In genomic region chrX:135974424-135975225, GRCm38 (mm10) we compare ENCODE assay signal across 12 mouse cellular contexts. TPM values are rescaled to one million over a fixed set of nuclear protein-coding genes. Genes with fewer than 3 reads are reported as not detected.
DNase-seq lines count a peak whose midpoint lies in the region; ATAC-seq and TF ChIP-seq lines count a peak whose summit lies in the region.
"Had no signal": no experiment of that assay in that cellular context is flagged by ENCODE, and none has a peak within 500 bp of the region (broad histone marks: within the 10 kb centered on the region; RNA-seq: fewer than 3 reads in every experiment).

No protein-coding gene starts in this region.

- intact Hi-C loops in left cerebral cortex, adult 2 months (cut with DNase I) = no loop called here

- no peak for TF ChIP-seq EP300 in stomach, postnatal 0 days (optimal IDR thresholded peaks at IDR 0.05)

- no peaks in the 10 kb centered on the region for H3K27me3 ChIP-seq in embryonic facial prominence, embryonic 14.5 days (replicated peaks; ENCODE audit: control insufficient read depth, insufficient read depth, low read length)
- H3K27me3 ChIP-seq in embryonic facial prominence, embryonic 10.5 days (replicated peaks; ENCODE audit: low read depth, poor library complexity, severe bottlenecking) = no peaks in the 10 kb centered on the region
- no peaks in the 10 kb centered on the region for H3K27me3 ChIP-seq in hindbrain, postnatal 0 days (ENCODE audit: insufficient read depth, low read length)
- H3K27me3 ChIP-seq in stomach, postnatal 0 days (ENCODE audit: control insufficient read depth, insufficient read depth, low read length) = no peaks in the 10 kb centered on the region
- H3K27me3 ChIP-seq: embryonic facial prominence, embryonic 13.5 days; heart, embryonic 15.5 days had no signal

- H3K4me2 ChIP-seq in embryonic facial prominence, embryonic 14.5 days (ENCODE audit: low read depth, low read length) = peak overlapping the region; percentile 12; the same call in 1 of the 2 replicates
- peak overlapping the region; percentile 45 for H3K4me2 ChIP-seq in hindbrain, postnatal 0 days (ENCODE audit: low read depth, low read length)
- 0 out of 2 replicates have a peak overlapping the region, but pooled peaks have one; percentile 27 for H3K4me2 ChIP-seq in stomach, postnatal 0 days (replicated peaks; ENCODE audit: low read depth)
- H3K4me2 ChIP-seq: embryonic facial prominence, embryonic 13.5 days; heart, embryonic 15.5 days; liver, embryonic 11.5 days had no signal

- ATAC-seq in embryonic facial prominence, embryonic 14.5 days (ENCODE audit: low read depth) = no peak
- ATAC-seq in hindbrain, postnatal 0 days = peak; percentile 91
- no peak for ATAC-seq in stomach, postnatal 0 days (ENCODE audit: low FRiP score, low TSS enrichment)

- 0 out of 2 replicates have a peak, but pooled peaks cover 6% of the 10 kb centered on the region for H3K36me3 ChIP-seq in embryonic facial prominence, embryonic 14.5 days (ENCODE audit: control insufficient read depth, insufficient read depth, low read length)
- peaks cover 5% of the 10 kb centered on the region; the same call in 1 of the 2 replicates for H3K36me3 ChIP-seq in embryonic facial prominence, embryonic 10.5 days (replicated peaks)
- no peaks in the 10 kb centered on the region for H3K36me3 ChIP-seq in hindbrain, postnatal 0 days (ENCODE audit: insufficient read depth, low read length)
- H3K36me3 ChIP-seq in stomach, postnatal 0 days (ENCODE audit: control insufficient read depth, insufficient read depth, low read length) = no peaks in the 10 kb centered on the region
- H3K36me3 ChIP-seq: embryonic facial prominence, embryonic 13.5 days; heart, embryonic 15.5 days had no signal

- H3K9ac ChIP-seq in embryonic facial prominence, embryonic 14.5 days (ENCODE audit: low read depth, low read length) = no peak overlapping the region
- H3K9ac ChIP-seq in hindbrain, postnatal 0 days (replicated peaks; ENCODE audit: low read length) = peak overlapping the region; percentile 28
- H3K9ac ChIP-seq in stomach, postnatal 0 days (ENCODE audit: low read length) = no peak overlapping the region
- H3K9ac ChIP-seq: embryonic facial prominence, embryonic 13.5 days; heart, embryonic 15.5 days had no signal

- no peak for TF ChIP-seq CTCF in left cerebral cortex, adult 2 months (IDR thresholded peaks at IDR 0.05)
- TF ChIP-seq CTCF in hindbrain, postnatal 0 days (IDR thresholded peaks at IDR 0.05; ENCODE audit: low read depth) = no peak
- TF ChIP-seq CTCF in stomach, postnatal 0 days (IDR thresholded peaks at IDR 0.05; ENCODE audit: low read depth) = no peak

- H3K27ac ChIP-seq in embryonic facial prominence, embryonic 14.5 days (replicated peaks; ENCODE audit: low read depth, low read length) = no peak overlapping the region
- H3K27ac ChIP-seq in embryonic facial prominence, embryonic 10.5 days (replicated peaks) = no peak overlapping the region
- H3K27ac ChIP-seq in left cerebral cortex, adult 2 months = peak overlapping the region; percentile 13
- peak overlapping the region; percentile 41; the same call in 1 of the 2 replicates for H3K27ac ChIP-seq in hindbrain, postnatal 0 days
- no peak overlapping the region for H3K27ac ChIP-seq in stomach, postnatal 0 days (replicated peaks)
- H3K27ac ChIP-seq: embryonic facial prominence, embryonic 13.5 days; heart, embryonic 15.5 days had no signal

- no peaks in the 10 kb centered on the region for H3K4me1 ChIP-seq in embryonic facial prominence, embryonic 14.5 days (ENCODE audit: control insufficient read depth, insufficient read depth, low read length)
- no peaks in the 10 kb centered on the region for H3K4me1 ChIP-seq in embryonic facial prominence, embryonic 10.5 days
- H3K4me1 ChIP-seq in hindbrain, postnatal 0 days (ENCODE audit: insufficient read depth, low read length) = no peaks in the 10 kb centered on the region
- H3K4me1 ChIP-seq in stomach, postnatal 0 days (replicated peaks; ENCODE audit: control insufficient read depth, insufficient read depth) = no peaks in the 10 kb centered on the region
- H3K4me1 ChIP-seq: embryonic facial prominence, embryonic 13.5 days; heart, embryonic 15.5 days; megakaryocyte, embryonic 14.5 days had no signal

- no peak for DNase-seq in embryonic facial prominence, embryonic 14.5 days (ENCODE audit: low spot score)
- no peak for DNase-seq in embryonic facial prominence, embryonic 10.5 days (ENCODE audit: low spot score)
- DNase-seq in left cerebral cortex, adult 2 months (ENCODE audit: extremely low spot score in 1 of 2, low spot score in 2 of 2) = no peak
- no peak for DNase-seq in left cerebral cortex, adult 8-10 months (ENCODE audit: low spot score in 2 of 2)
- DNase-seq in hindbrain, postnatal 0 days (ENCODE audit: low spot score) = peak; percentile 8
- no peak for DNase-seq in stomach, postnatal 0 days (ENCODE audit: low spot score)
- no peak for DNase-seq in T-cell, adult 2 months (ENCODE audit: low spot score)
- DNase-seq in layer of hippocampus, postnatal 14 days (ENCODE audit: low spot score in 2 of 2) = no peak

- H3K4me3 ChIP-seq in embryonic facial prominence, embryonic 14.5 days (ENCODE audit: low read depth, low read length) = no peak overlapping the region
- no peak overlapping the region for H3K4me3 ChIP-seq in embryonic facial prominence, embryonic 10.5 days
- H3K4me3 ChIP-seq in left cerebral cortex, adult 2 months = peak overlapping the region; percentile 32; the same call in 1 of the 2 replicates
- H3K4me3 ChIP-seq in hindbrain, postnatal 0 days (ENCODE audit: low read length) = peak overlapping the region; percentile 20
- H3K4me3 ChIP-seq in stomach, postnatal 0 days (ENCODE audit: low read depth, low read length) = no peak overlapping the region
- H3K4me3 ChIP-seq: embryonic facial prominence, embryonic 13.5 days; heart, embryonic 15.5 days; megakaryocyte, embryonic 14.5 days had no signal

- WGBS in embryonic facial prominence, embryonic 14.5 days = 58% methylated on average over 20 of the region's 20 CpGs
- 63% methylated on average over 20 of the region's 20 CpGs for WGBS in embryonic facial prominence, embryonic 10.5 days
- WGBS in hindbrain, postnatal 0 days = 49% methylated on average over 20 of the region's 20 CpGs
- WGBS in stomach, postnatal 0 days = 50% methylated on average over 20 of the region's 20 CpGs

- H3K9me3 ChIP-seq in embryonic facial prominence, embryonic 14.5 days (ENCODE audit: control insufficient read depth, low read length) = no peaks in the 10 kb centered on the region
- no peaks in the 10 kb centered on the region for H3K9me3 ChIP-seq in embryonic facial prominence, embryonic 10.5 days
- no peaks in the 10 kb centered on the region for H3K9me3 ChIP-seq in hindbrain, postnatal 0 days (ENCODE audit: low read length)
- no peaks in the 10 kb centered on the region for H3K9me3 ChIP-seq in stomach, postnatal 0 days (ENCODE audit: control insufficient read depth, low read length)
- H3K9me3 ChIP-seq: embryonic facial prominence, embryonic 13.5 days; heart, embryonic 15.5 days; megakaryocyte, embryonic 14.5 days had no signal

RNA-seq across cellular contexts. Expression of gene Arxes2, which starts 19.0 kb away (rescaled TPM):
- polyA plus RNA-seq in embryonic facial prominence, embryonic 14.5 days (2014; fragmentation: Nextera tagmentation; extraction: Ambion mirVana) = 79.7 and 80.0 TPM in 2 replicates
- 89.6 and 91.8 TPM in 2 replicates for polyA plus RNA-seq in embryonic facial prominence, embryonic 10.5 days (2016; fragmentation: Nextera tagmentation; extraction: Ambion mirVana)
- total RNA-seq in left cerebral cortex, adult 2 months (2021) = 10 to 100 TPM; 59.2 to 73.2 TPM
- total RNA-seq in left cerebral cortex, adult 8-10 months (2022) = 10 to 100 TPM; 61.5 to 72.9 (median 69.6) TPM
- total RNA-seq in hindbrain, postnatal 0 days (2014; rRNA removed) = 168 and 177 TPM in 2 replicates
- 312 and 317 TPM in 2 replicates for polyA plus RNA-seq in hindbrain, postnatal 0 days (2015; fragmentation: Nextera tagmentation; extraction: Ambion mirVana)
- 24.2 and 27.0 TPM in 2 replicates for polyA plus RNA-seq in stomach, postnatal 0 days (2015; fragmentation: Nextera tagmentation; extraction: Ambion mirVana)
- total RNA-seq in layer of hippocampus, postnatal 14 days (2021) = 10 to 100 TPM; 87.7 to 97.8 TPM

RNA-seq across cellular contexts. Expression of gene Arxes1, which starts 58.5 kb away (rescaled TPM):
- polyA plus RNA-seq in embryonic facial prominence, embryonic 14.5 days (2014; fragmentation: Nextera tagmentation; extraction: Ambion mirVana) = 28.6 and 32.8 TPM in 2 replicates
- 36.0 and 40.5 TPM in 2 replicates for polyA plus RNA-seq in embryonic facial prominence, embryonic 10.5 days (2016; fragmentation: Nextera tagmentation; extraction: Ambion mirVana)
- 10 to 100 TPM; 29.3 to 31.6 TPM for total RNA-seq in left cerebral cortex, adult 2 months (2021)
- 10 to 100 TPM; 33.6 to 37.0 (median 35.6) TPM for total RNA-seq in left cerebral cortex, adult 8-10 months (2022)
- total RNA-seq in hindbrain, postnatal 0 days (2014; rRNA removed) = 57.8 and 57.9 TPM in 2 replicates
- polyA plus RNA-seq in hindbrain, postnatal 0 days (2015; fragmentation: Nextera tagmentation; extraction: Ambion mirVana) = 177 and 187 TPM in 2 replicates
- 11.3 and 11.6 TPM in 2 replicates for polyA plus RNA-seq in stomach, postnatal 0 days (2015; fragmentation: Nextera tagmentation; extraction: Ambion mirVana)
- total RNA-seq in layer of hippocampus, postnatal 14 days (2021) = 10 to 100 TPM; 65.0 to 75.1 TPM

Comparison
In these comparisons a context has a peak if more than half of its experiments do, and no peak if none do; other contexts are left out.
1. H3K27ac ChIP-seq: peak in left cerebral cortex, adult 2 months (single experiment) and hindbrain, postnatal 0 days (single experiment); none in embryonic facial prominence, embryonic 14.5 days (single experiment), embryonic facial prominence, embryonic 10.5 days (single experiment) and stomach, postnatal 0 days (single experiment).
2. H3K4me3 ChIP-seq: peak in left cerebral cortex, adult 2 months (single experiment) and hindbrain, postnatal 0 days (single experiment); none in embryonic facial prominence, embryonic 14.5 days (single experiment), embryonic facial prominence, embryonic 10.5 days (single experiment) and stomach, postnatal 0 days (single experiment).
3. Peak in every context shown above with its lines, with median percentiles within 50 percentile points of each other: H3K4me2 ChIP-seq.